Mouse (Mus musculus): ENCODE measurements around the gene Sec14l1. TPM values are rescaled to one million over a fixed set of nuclear protein-coding genes. Genes with fewer than 3 reads are reported as not detected.

Sec14l1 gene
- polyA plus RNA-seq, 1 experiment from 2014 or later: 43.6 TPM

DNA sequence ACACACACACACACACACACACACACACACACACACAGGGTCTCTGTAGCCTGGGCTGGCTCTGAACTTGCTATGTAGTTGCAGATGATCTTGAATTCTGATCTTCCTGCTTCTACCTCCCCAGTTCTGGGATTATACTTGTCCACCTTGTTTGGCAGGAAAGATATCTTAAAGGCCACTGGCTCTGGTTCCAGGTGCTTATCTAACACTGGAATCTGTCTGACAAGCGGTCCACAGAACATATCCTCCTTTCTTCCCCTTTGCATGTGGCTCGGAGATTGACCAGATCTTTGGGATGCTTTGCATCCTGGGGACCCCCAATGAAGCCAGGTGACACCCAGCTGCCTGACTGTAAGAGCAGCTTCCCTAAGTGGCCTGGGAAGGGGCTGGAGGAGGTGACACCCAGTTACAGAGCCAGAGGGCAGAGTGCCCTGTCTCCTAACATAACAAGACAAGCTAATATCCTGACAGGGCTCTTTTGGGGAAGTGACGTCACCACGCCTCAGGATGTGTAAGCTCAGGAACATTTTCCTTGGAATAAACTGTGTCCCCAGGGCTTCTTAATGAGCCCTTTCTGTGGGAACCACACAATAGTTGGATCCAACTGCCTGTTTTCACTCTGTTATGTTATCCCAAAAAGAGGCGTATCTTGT, 20.9 kb upstream of the Sec14l1 start:
- Histone ChIP-seq H3K36me3 (ENCODE audit: control insufficient read depth, insufficient read depth, low read length) (no peaks in the 10 kb centered on the region), H3K9ac (ENCODE audit: low read length) (no peak overlapping the region), H3K27me3 (replicated peaks; ENCODE audit: control insufficient read depth, insufficient read depth, low read length) (no peaks in the 10 kb centered on the region), H3K4me3 (ENCODE audit: low read depth, low read length) (no peak overlapping the region), H3K9me3 (replicated peaks; ENCODE audit: control insufficient read depth, low read length) (no peaks in the 10 kb centered on the region), H3K4me2 (ENCODE audit: low read length) (no peak overlapping the region), H3K4me1 (ENCODE audit: control insufficient read depth, insufficient read depth, low read length) (no peaks in the 10 kb centered on the region), H3K27ac (ENCODE audit: low read depth, low read length) (no peak overlapping the region)
- 79% methylated on average over 5 of the region's 5 CpGs for WGBS
- ATAC-seq (no peak), DNase-seq (ENCODE audit: low spot score) (no peak)

GRCm38 (mm10) chr11:117094646-117095045, 20.3 kb upstream of the Sec14l1 start:
- H3K4me3 ChIP-seq (ENCODE audit: low read depth, low read length): no peak overlapping the region
- DNase-seq (ENCODE audit: low spot score) (no peak), ATAC-seq (no peak)
- H3K4me2 ChIP-seq (ENCODE audit: low read length): no peak overlapping the region
- no peaks in the 10 kb centered on the region for H3K9me3 ChIP-seq (replicated peaks; ENCODE audit: control insufficient read depth, low read length)
- H3K27ac ChIP-seq (ENCODE audit: low read depth, low read length): no peak overlapping the region
- no peaks in the 10 kb centered on the region for H3K4me1 ChIP-seq (ENCODE audit: control insufficient read depth, insufficient read depth, low read length)
- H3K9ac ChIP-seq (ENCODE audit: low read length): no peak overlapping the region
- no peaks in the 10 kb centered on the region for H3K36me3 ChIP-seq (ENCODE audit: control insufficient read depth, insufficient read depth, low read length)
- H3K27me3 ChIP-seq (replicated peaks; ENCODE audit: control insufficient read depth, insufficient read depth, low read length): no peaks in the 10 kb centered on the region
- 89% methylated on average over 9 of the region's 9 CpGs for WGBS

DNA sequence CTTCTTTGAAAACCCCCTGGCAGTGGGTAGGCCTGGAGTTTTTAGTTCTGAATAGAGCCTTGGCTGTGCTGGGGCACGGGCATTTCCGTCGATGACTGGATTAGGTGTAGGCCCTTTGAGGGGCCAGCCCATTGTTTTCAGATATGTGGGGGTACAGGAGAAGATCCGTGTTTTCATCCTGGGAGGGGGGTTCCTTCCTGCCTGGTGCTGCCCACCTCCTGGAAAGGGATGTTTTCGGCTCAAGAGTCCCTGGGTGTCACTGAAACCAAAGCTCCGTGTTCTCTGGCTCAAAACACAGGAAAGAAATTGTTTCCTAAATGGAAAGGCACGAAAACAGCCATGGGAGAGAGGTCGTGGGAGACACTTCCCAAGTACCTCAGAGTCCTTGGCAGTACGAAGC, 17.9 kb upstream of the Sec14l1 start:
- H3K4me2 ChIP-seq (ENCODE audit: low read length): no peak overlapping the region
- H3K9ac ChIP-seq (ENCODE audit: low read length): no peak overlapping the region
- no peak overlapping the region for H3K27ac ChIP-seq (ENCODE audit: low read depth, low read length)
- no peak overlapping the region for H3K4me3 ChIP-seq (ENCODE audit: low read depth, low read length)
- 61% methylated on average over 9 of the region's 9 CpGs for WGBS
- no peaks in the 10 kb centered on the region for H3K36me3 ChIP-seq (ENCODE audit: control insufficient read depth, insufficient read depth, low read length)
- H3K4me1 ChIP-seq (ENCODE audit: control insufficient read depth, insufficient read depth, low read length): no peaks in the 10 kb centered on the region
- ATAC-seq (no peak), DNase-seq (ENCODE audit: low spot score) (no peak)
- H3K27me3 ChIP-seq (replicated peaks; ENCODE audit: control insufficient read depth, insufficient read depth, low read length): no peaks in the 10 kb centered on the region
- H3K9me3 ChIP-seq (replicated peaks; ENCODE audit: control insufficient read depth, low read length): no peaks in the 10 kb centered on the region

- 73% methylated on average over 5 of the region's 5 CpGs for WGBS
- H3K27me3 ChIP-seq (replicated peaks; ENCODE audit: control insufficient read depth, insufficient read depth, low read length): no peaks in the 10 kb centered on the region
- DNase-seq (ENCODE audit: low spot score) (no peak), ATAC-seq (no peak)
- no peak overlapping the region for H3K4me2 ChIP-seq (ENCODE audit: low read length)
- no peaks in the 10 kb centered on the region for H3K36me3 ChIP-seq (ENCODE audit: control insufficient read depth, insufficient read depth, low read length)
- no peak overlapping the region for H3K9ac ChIP-seq (ENCODE audit: low read length)
- H3K27ac ChIP-seq (ENCODE audit: low read depth, low read length): no peak overlapping the region
- no peak overlapping the region for H3K4me3 ChIP-seq (ENCODE audit: low read depth, low read length)
- H3K9me3 ChIP-seq (replicated peaks; ENCODE audit: control insufficient read depth, low read length): no peaks in the 10 kb centered on the region
- H3K4me1 ChIP-seq (ENCODE audit: control insufficient read depth, insufficient read depth, low read length): no peaks in the 10 kb centered on the region
Measured at GRCm38 (mm10) chr11:117098155-117098554, 16.8 kb upstream of the Sec14l1 start.

- Histone ChIP-seq H3K9ac (ENCODE audit: low read length) (no peak overlapping the region), H3K4me1 (ENCODE audit: control insufficient read depth, insufficient read depth, low read length) (no peaks in the 10 kb centered on the region), H3K4me2 (ENCODE audit: low read length) (no peak overlapping the region), H3K36me3 (ENCODE audit: control insufficient read depth, insufficient read depth, low read length) (no peaks in the 10 kb centered on the region), H3K27me3 (replicated peaks; ENCODE audit: control insufficient read depth, insufficient read depth, low read length) (no peaks in the 10 kb centered on the region), H3K27ac (ENCODE audit: low read depth, low read length) (no peak overlapping the region), H3K9me3 (replicated peaks; ENCODE audit: control insufficient read depth, low read length) (no peaks in the 10 kb centered on the region), H3K4me3 (ENCODE audit: low read depth, low read length) (no peak overlapping the region)
- DNase-seq (ENCODE audit: low spot score) (no peak), ATAC-seq (no peak)
- WGBS: 90% methylated on average over 3 of the region's 3 CpGs
Measured at GRCm38 (mm10) chr11:117098784-117099183, 16.2 kb upstream of the Sec14l1 start.

DNA sequence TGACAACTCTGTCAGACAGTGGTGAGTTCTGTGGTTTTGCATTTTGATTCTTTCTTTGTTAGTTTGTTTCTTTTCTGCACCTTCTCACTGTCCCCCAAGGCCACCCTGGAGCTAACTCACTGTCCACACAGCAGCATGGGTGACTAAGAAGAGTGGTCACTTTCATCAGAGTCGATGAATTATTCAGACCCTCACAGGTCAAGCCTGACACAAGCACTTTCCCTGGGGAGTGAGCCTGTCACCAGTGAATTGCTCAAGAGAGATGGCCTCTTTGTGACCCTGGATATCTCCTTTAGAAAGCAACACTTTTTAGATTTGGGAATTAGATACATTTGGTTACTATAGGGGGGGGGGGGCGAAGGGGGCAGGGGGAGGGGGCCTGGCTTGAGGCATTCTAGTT, 15.6 kb upstream of the Sec14l1 start:
- no peak overlapping the region for H3K4me2 ChIP-seq (ENCODE audit: low read length)
- no peak for DNase-seq (ENCODE audit: low spot score)
- no peaks in the 10 kb centered on the region for H3K27me3 ChIP-seq (replicated peaks; ENCODE audit: control insufficient read depth, insufficient read depth, low read length)
- no peak for ATAC-seq
- WGBS: 60% methylated on average over 2 of the region's 2 CpGs
- H3K9me3 ChIP-seq (replicated peaks; ENCODE audit: control insufficient read depth, low read length): no peaks in the 10 kb centered on the region
- no peak overlapping the region for H3K4me3 ChIP-seq (ENCODE audit: low read depth, low read length)
- H3K36me3 ChIP-seq (ENCODE audit: control insufficient read depth, insufficient read depth, low read length): no peaks in the 10 kb centered on the region
- no peaks in the 10 kb centered on the region for H3K4me1 ChIP-seq (ENCODE audit: control insufficient read depth, insufficient read depth, low read length)
- no peak overlapping the region for H3K27ac ChIP-seq (ENCODE audit: low read depth, low read length)
- H3K9ac ChIP-seq (ENCODE audit: low read length): no peak overlapping the region

GRCm38 (mm10) chr11:117101351-117101921, 13.5 kb upstream of the Sec14l1 start:
- no peak overlapping the region for H3K9ac ChIP-seq (ENCODE audit: low read length)
- no peak overlapping the region for H3K27ac ChIP-seq (ENCODE audit: low read depth, low read length)
- no peaks in the 10 kb centered on the region for H3K36me3 ChIP-seq (ENCODE audit: control insufficient read depth, insufficient read depth, low read length)
- no peak overlapping the region for H3K4me3 ChIP-seq (ENCODE audit: low read depth, low read length)
- H3K4me1 ChIP-seq (ENCODE audit: control insufficient read depth, insufficient read depth, low read length): 0 out of 2 replicates have a peak, but pooled peaks cover under 1% of the 10 kb centered on the region
- DNase-seq (ENCODE audit: low spot score): peak; percentile 43
- peak; percentile 46; the same call in 1 of the 2 replicates for ATAC-seq
- H3K4me2 ChIP-seq (ENCODE audit: low read length): no peak overlapping the region
- H3K27me3 ChIP-seq (replicated peaks; ENCODE audit: control insufficient read depth, insufficient read depth, low read length): no peaks in the 10 kb centered on the region
- WGBS: 48% methylated on average over 8 of the region's 8 CpGs
- H3K9me3 ChIP-seq (replicated peaks; ENCODE audit: control insufficient read depth, low read length): no peaks in the 10 kb centered on the region

DNA sequence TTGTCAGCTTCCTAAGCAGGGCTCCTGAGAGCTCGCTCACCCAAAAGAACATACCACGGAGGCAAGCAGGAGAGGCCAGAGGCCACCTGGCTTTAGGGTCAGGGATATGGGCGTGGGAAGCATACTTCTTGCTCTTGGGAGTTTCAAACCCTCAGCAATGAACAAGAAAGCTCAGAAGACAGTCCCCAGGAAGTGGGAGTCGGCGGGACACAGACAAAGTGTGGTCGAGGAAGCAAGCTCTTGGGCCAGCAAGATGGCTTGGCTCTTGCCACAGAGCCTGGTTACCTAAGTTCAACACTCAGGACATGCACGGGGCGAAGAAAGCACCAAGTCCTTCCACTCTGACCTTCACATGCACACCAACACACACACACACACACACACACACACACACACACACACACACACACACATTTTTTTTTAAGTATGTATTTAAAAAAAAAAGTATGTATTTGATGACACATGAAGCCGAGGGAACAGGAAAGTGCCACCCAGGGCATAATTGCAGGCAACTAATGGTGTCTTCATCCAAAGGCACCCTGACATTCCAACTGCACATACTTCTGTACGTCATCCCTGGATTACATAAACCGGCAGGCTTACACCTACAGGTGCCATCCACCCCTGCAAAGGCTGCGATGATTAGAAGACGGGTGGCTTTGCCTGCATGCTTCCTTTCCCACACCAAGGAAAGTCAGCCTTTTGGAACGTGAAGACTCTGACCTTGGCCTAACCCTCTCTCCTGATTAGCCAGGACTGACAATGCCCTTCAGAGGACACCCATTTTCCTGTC, 12.8 kb upstream of the Sec14l1 start:
- ATAC-seq: no peak
- Histone ChIP-seq H3K27me3 (replicated peaks; ENCODE audit: control insufficient read depth, insufficient read depth, low read length) (no peaks in the 10 kb centered on the region), H3K36me3 (ENCODE audit: control insufficient read depth, insufficient read depth, low read length) (no peaks in the 10 kb centered on the region), H3K4me1 (ENCODE audit: control insufficient read depth, insufficient read depth, low read length) (0 out of 2 replicates have a peak, but pooled peaks cover 5% of the 10 kb centered on the region), H3K27ac (ENCODE audit: low read depth, low read length) (no peak overlapping the region), H3K4me3 (ENCODE audit: low read depth, low read length) (no peak overlapping the region), H3K9ac (ENCODE audit: low read length) (no peak overlapping the region), H3K9me3 (replicated peaks; ENCODE audit: control insufficient read depth, low read length) (no peaks in the 10 kb centered on the region), H3K4me2 (ENCODE audit: low read length) (no peak overlapping the region)
- no peak for DNase-seq (ENCODE audit: low spot score)
- 86% methylated on average over 14 of the region's 14 CpGs for WGBS

- Histone ChIP-seq H3K27ac (ENCODE audit: low read depth, low read length) (no peak overlapping the region), H3K4me3 (ENCODE audit: low read depth, low read length) (no peak overlapping the region), H3K4me2 (ENCODE audit: low read length) (no peak overlapping the region), H3K9me3 (replicated peaks; ENCODE audit: control insufficient read depth, low read length) (no peaks in the 10 kb centered on the region), H3K4me1 (ENCODE audit: control insufficient read depth, insufficient read depth, low read length) (peaks cover 10% of the 10 kb centered on the region), H3K9ac (ENCODE audit: low read length) (no peak overlapping the region), H3K27me3 (replicated peaks; ENCODE audit: control insufficient read depth, insufficient read depth, low read length) (no peaks in the 10 kb centered on the region), H3K36me3 (ENCODE audit: control insufficient read depth, insufficient read depth, low read length) (no peaks in the 10 kb centered on the region)
- DNase-seq (ENCODE audit: low spot score) (no peak), ATAC-seq (no peak)
- WGBS: 93% methylated on average over 10 of the region's 10 CpGs
Measured at GRCm38 (mm10) chr11:117103523-117103922, 11.4 kb upstream of the Sec14l1 start.
